Mouse (Mus musculus): ENCODE measurements around the gene Pomgnt1. TPM values are rescaled to one million over a fixed set of nuclear protein-coding genes. Genes with fewer than 3 reads are reported as not detected.

The Pomgnt1 gene
- polyA plus RNA-seq, 1 experiment: 75.9 TPM

DNA sequence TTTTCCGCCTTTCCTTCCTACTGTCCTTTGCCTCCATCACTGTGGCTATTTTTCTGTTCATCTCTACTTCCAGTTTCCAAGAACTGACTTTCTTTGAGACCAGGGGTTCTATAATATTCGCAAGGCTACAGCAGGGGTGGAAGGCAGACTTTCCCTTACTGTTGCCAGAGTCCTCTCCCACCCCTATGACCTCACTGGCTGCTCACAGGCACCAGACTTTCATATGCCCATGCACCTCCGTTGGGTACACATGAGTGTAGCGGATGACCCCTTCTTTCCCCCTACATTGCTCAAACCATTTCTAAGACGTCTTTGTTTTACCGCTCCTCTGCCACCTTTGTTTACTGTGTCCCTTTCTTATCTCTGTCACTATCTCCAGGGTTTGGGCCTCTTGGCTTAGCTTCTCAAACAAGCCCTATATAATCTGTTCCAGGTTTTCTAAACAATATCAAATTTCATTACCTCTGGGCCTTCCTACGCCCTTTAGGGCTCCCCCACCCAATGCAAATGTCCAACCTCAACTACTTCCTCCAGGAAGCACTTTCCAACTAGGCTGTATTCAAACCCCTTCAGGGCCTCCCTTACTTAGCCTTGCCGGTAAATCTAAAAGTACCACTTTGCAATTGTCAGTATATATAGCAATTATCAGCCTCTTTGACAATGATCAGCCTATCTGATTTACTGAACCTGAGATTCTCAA is 42.2 kb downstream of the Pomgnt1 start:
- no peak overlapping the region for H3ac ChIP-seq (ENCODE audit: control insufficient read depth, insufficient read length)
- H3K4me2 ChIP-seq (ENCODE audit: low read depth): no peak overlapping the region
- H3K4me3 ChIP-seq: no peak overlapping the region
- TF ChIP-seq POLR2A (IDR thresholded peaks at IDR 0.05; ENCODE audit: insufficient read length, low read depth) (no peak), E2F4 (IDR thresholded peaks at IDR 0.05; ENCODE audit: insufficient read depth) (no peak), CEBPB (IDR thresholded peaks at IDR 0.05; ENCODE audit: insufficient read depth, poor library complexity, severe bottlenecking) (no peak), TCF3 (IDR thresholded peaks at IDR 0.05; ENCODE audit: insufficient read length, low read depth) (no peak), REST (IDR thresholded peaks at IDR 0.05; ENCODE audit: insufficient read depth, insufficient read length) (no peak), MYOG (IDR thresholded peaks at IDR 0.05; ENCODE audit: control insufficient read depth in 1 of 3, insufficient read depth in 1 of 3, insufficient read length in 2 of 3, low read depth in 2 of 3) (no peak), POLR2AphosphoS2 (IDR thresholded peaks at IDR 0.05; ENCODE audit: insufficient read length, low read depth) (no peak), MYOD1 (IDR thresholded peaks at IDR 0.05; ENCODE audit: control insufficient read depth in 1 of 3, insufficient read length in 2 of 3, low read depth in 2 of 3) (no peak), TCF12 (IDR thresholded peaks at IDR 0.05; ENCODE audit: insufficient read depth, poor library complexity, severe bottlenecking) (no peak), SRF (IDR thresholded peaks at IDR 0.05; ENCODE audit: control insufficient read depth, insufficient read length, low read depth) (no peak), MAX (IDR thresholded peaks at IDR 0.05; ENCODE audit: low read depth) (no peak), USF1 (IDR thresholded peaks at IDR 0.05; ENCODE audit: low read depth) (no peak)
- H3K27me3 ChIP-seq (ENCODE audit: control insufficient read depth, insufficient read depth, insufficient read length): no peaks in the 10 kb centered on the region
- H3K79me2 ChIP-seq (ENCODE audit: control insufficient read depth, insufficient read depth): no peaks in the 10 kb centered on the region
- H3K36me3 ChIP-seq (ENCODE audit: control insufficient read depth, insufficient read depth): no peaks in the 10 kb centered on the region

DNA sequence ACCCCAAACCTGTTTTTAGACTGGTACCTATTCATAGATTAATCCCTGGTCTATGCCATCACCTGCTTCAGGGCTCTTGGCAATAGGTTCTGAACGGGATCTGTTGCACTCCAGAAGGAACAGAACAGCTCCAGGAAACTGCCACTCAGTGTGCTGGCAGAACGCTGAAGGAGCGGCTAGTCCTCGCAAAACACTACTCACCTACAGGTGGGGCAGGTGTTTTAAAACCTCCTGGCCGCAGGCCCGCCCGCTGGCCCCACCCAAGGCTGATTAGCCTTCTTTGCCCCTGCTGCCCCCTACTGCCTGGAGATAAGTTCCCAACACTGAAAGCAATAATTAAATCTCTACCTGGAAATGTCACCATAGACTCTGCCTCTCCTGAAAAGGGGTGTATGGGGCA is 43.8 kb downstream of the Pomgnt1 start, which contains the start of gene Tspan1:
Gene Tspan1 (minus strand): TSS at position 198 of the 400 bp plus-strand sequence.
- Histone ChIP-seq H3K4me2 (ENCODE audit: low read depth) (no peak within 1 kb of the TSS), H3K4me3 (no peak within 1 kb of the TSS), H3K36me3 (ENCODE audit: control insufficient read depth, insufficient read depth) (no peaks in the 10 kb centered on the region), H3K79me2 (ENCODE audit: control insufficient read depth, insufficient read depth) (no peaks in the 10 kb centered on the region), H3K27me3 (ENCODE audit: control insufficient read depth, insufficient read depth, insufficient read length) (no peaks in the 10 kb centered on the region), H3ac (ENCODE audit: control insufficient read depth, insufficient read length) (no peak within 1 kb of the TSS)
- no peak for TF ChIP-seq REST (IDR thresholded peaks at IDR 0.05; ENCODE audit: insufficient read depth, insufficient read length)
- no peak for TF ChIP-seq MYOG (IDR thresholded peaks at IDR 0.05; ENCODE audit: control insufficient read depth in 1 of 3, insufficient read depth in 1 of 3, insufficient read length in 2 of 3, low read depth in 2 of 3)
- no peak for TF ChIP-seq SRF (IDR thresholded peaks at IDR 0.05; ENCODE audit: control insufficient read depth, insufficient read length, low read depth)
- TF ChIP-seq MYOD1 (IDR thresholded peaks at IDR 0.05; ENCODE audit: control insufficient read depth in 1 of 3, insufficient read length in 2 of 3, low read depth in 2 of 3): no peak
- TF ChIP-seq TCF12 (IDR thresholded peaks at IDR 0.05; ENCODE audit: insufficient read depth, poor library complexity, severe bottlenecking): no peak
- no peak for TF ChIP-seq POLR2A (IDR thresholded peaks at IDR 0.05; ENCODE audit: insufficient read length, low read depth)
- no peak for TF ChIP-seq CEBPB (IDR thresholded peaks at IDR 0.05; ENCODE audit: insufficient read depth, poor library complexity, severe bottlenecking)
- TF ChIP-seq E2F4 (IDR thresholded peaks at IDR 0.05; ENCODE audit: insufficient read depth): no peak
- TF ChIP-seq USF1 (IDR thresholded peaks at IDR 0.05; ENCODE audit: low read depth): no peak

DNA sequence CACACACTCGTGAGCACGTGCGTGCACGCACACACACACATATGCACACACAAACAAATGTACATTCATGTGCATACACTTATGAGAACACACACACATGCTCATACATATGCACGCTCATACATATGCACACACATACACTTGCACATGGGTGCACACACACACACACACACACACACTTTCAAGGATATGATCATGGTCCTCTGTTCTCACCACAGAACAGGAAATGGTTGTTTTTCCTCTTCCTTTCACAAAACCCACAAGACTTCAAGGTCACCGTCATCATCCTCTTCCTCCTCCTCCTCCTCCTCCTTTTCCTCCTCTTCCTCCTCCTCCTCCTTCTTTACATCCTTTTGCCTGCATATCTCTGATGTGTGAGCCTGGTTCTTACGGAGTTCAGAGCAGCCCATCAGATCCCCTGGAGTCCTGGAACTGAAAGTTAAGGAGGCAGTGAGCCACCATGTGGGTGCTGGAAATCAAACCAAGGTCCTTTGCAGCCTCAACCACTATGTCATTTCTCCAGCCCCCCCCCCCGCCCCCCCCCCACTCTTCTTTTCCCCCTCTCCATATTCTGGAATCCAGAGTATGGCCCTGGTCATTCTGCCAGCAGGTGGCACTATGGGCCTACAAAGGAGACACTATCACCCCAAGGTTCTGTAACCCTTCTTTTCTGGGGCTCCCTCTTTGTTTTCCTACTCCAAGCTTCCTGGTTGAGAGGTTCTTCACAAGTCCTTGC is 45.1 kb downstream of the Pomgnt1 start:
- Histone ChIP-seq H3K79me2 (ENCODE audit: control insufficient read depth, insufficient read depth) (no peaks in the 10 kb centered on the region), H3K4me3 (no peak overlapping the region), H3K36me3 (ENCODE audit: control insufficient read depth, insufficient read depth) (no peaks in the 10 kb centered on the region), H3K4me2 (ENCODE audit: low read depth) (no peak overlapping the region), H3K27me3 (ENCODE audit: control insufficient read depth, insufficient read depth, insufficient read length) (no peaks in the 10 kb centered on the region), H3ac (ENCODE audit: control insufficient read depth, insufficient read length) (no peak overlapping the region)
- no peak for TF ChIP-seq SRF (IDR thresholded peaks at IDR 0.05; ENCODE audit: control insufficient read depth, insufficient read length, low read depth)
- no peak for TF ChIP-seq USF1 (IDR thresholded peaks at IDR 0.05; ENCODE audit: low read depth)
- TF ChIP-seq TCF3 (IDR thresholded peaks at IDR 0.05; ENCODE audit: insufficient read length, low read depth): no peak
- TF ChIP-seq E2F4 (IDR thresholded peaks at IDR 0.05; ENCODE audit: insufficient read depth): no peak
- no peak for TF ChIP-seq MYOG (IDR thresholded peaks at IDR 0.05; ENCODE audit: control insufficient read depth in 1 of 3, insufficient read depth in 1 of 3, insufficient read length in 2 of 3, low read depth in 2 of 3)
- TF ChIP-seq TCF12 (IDR thresholded peaks at IDR 0.05; ENCODE audit: insufficient read depth, poor library complexity, severe bottlenecking): no peak
- TF ChIP-seq MYOD1 (IDR thresholded peaks at IDR 0.05; ENCODE audit: control insufficient read depth in 1 of 3, insufficient read length in 2 of 3, low read depth in 2 of 3): no peak
- no peak for TF ChIP-seq MAX (IDR thresholded peaks at IDR 0.05; ENCODE audit: low read depth)
- no peak for TF ChIP-seq POLR2A (IDR thresholded peaks at IDR 0.05; ENCODE audit: insufficient read length, low read depth)
- no peak for TF ChIP-seq REST (IDR thresholded peaks at IDR 0.05; ENCODE audit: insufficient read depth, insufficient read length)
- TF ChIP-seq CEBPB (IDR thresholded peaks at IDR 0.05; ENCODE audit: insufficient read depth, poor library complexity, severe bottlenecking): no peak
- no peak for TF ChIP-seq POLR2AphosphoS2 (IDR thresholded peaks at IDR 0.05; ENCODE audit: insufficient read length, low read depth)

DNA sequence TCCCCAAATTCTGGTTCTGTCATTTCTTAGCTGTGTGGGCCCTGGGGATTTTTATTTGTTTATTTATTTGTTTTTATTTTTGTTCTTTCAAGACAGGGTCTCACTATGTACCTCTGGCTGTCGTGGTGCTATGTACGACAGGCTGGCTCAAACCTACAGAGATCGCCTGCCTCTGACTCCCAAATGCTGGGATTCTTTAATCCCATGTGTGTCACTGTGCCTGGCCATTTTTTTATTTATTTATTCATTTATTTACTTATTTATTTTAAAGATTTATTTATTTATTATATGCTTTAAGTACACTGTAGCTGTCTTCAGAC is 45.7 kb downstream of the Pomgnt1 start:
- H3K36me3 ChIP-seq (ENCODE audit: control insufficient read depth, insufficient read depth): no peaks in the 10 kb centered on the region
- no peaks in the 10 kb centered on the region for H3K27me3 ChIP-seq (ENCODE audit: control insufficient read depth, insufficient read depth, insufficient read length)
- H3ac ChIP-seq (ENCODE audit: control insufficient read depth, insufficient read length): no peak overlapping the region
- no peak overlapping the region for H3K4me3 ChIP-seq
- H3K79me2 ChIP-seq (ENCODE audit: control insufficient read depth, insufficient read depth): no peaks in the 10 kb centered on the region
- no peak overlapping the region for H3K4me2 ChIP-seq (ENCODE audit: low read depth)
- TF ChIP-seq MAX (IDR thresholded peaks at IDR 0.05; ENCODE audit: low read depth) (no peak), POLR2AphosphoS2 (IDR thresholded peaks at IDR 0.05; ENCODE audit: insufficient read length, low read depth) (no peak), TCF12 (IDR thresholded peaks at IDR 0.05; ENCODE audit: insufficient read depth, poor library complexity, severe bottlenecking) (no peak), USF1 (IDR thresholded peaks at IDR 0.05; ENCODE audit: low read depth) (no peak), CEBPB (IDR thresholded peaks at IDR 0.05; ENCODE audit: insufficient read depth, poor library complexity, severe bottlenecking) (no peak), POLR2A (IDR thresholded peaks at IDR 0.05; ENCODE audit: insufficient read length, low read depth) (no peak), E2F4 (IDR thresholded peaks at IDR 0.05; ENCODE audit: insufficient read depth) (no peak), MYOG (IDR thresholded peaks at IDR 0.05; ENCODE audit: control insufficient read depth in 1 of 3, insufficient read depth in 1 of 3, insufficient read length in 2 of 3, low read depth in 2 of 3) (no peak), TCF3 (IDR thresholded peaks at IDR 0.05; ENCODE audit: insufficient read length, low read depth) (no peak), REST (IDR thresholded peaks at IDR 0.05; ENCODE audit: insufficient read depth, insufficient read length) (no peak), SRF (IDR thresholded peaks at IDR 0.05; ENCODE audit: control insufficient read depth, insufficient read length, low read depth) (no peak), MYOD1 (IDR thresholded peaks at IDR 0.05; ENCODE audit: control insufficient read depth in 1 of 3, insufficient read length in 2 of 3, low read depth in 2 of 3) (no peak)
